Mouse (Mus musculus) megakaryocyte-erythroid progenitor cell, adult 5-6 weeks (primary cell): ENCODE measurements around the gene Vmn1r85. TPM values are rescaled to one million over a fixed set of nuclear protein-coding genes. Genes with fewer than 3 reads are reported as not detected.

Experiments
- ATAC-seq: replicated peaks from 2 replicates; pipeline ENCODE4 v1.8.0; 2016; ENCODE audit warnings: mild to moderate bottlenecking, inconsistent platforms; ENCODE audit not compliant: severe bottlenecking, poor library complexity, low FRiP score, low TSS enrichment
- total RNA-seq, 2 experiments: library from RNA; stranded (forward) in 1 of 2; stranded (reverse) in 1 of 2; fragments of 200-1000, 215-1000 nt in 1 of 2; fragments of >200 nt in 1 of 2; fragmentation: Nextera tagmentation in 1 of 2; gene quantifications; 2 replicates each; pipeline ENCODE4 v1.2.3; 2014 to 2017

The Vmn1r85 gene
- total RNA-seq, 2 experiments from 2014 or later: not detected

DNA sequence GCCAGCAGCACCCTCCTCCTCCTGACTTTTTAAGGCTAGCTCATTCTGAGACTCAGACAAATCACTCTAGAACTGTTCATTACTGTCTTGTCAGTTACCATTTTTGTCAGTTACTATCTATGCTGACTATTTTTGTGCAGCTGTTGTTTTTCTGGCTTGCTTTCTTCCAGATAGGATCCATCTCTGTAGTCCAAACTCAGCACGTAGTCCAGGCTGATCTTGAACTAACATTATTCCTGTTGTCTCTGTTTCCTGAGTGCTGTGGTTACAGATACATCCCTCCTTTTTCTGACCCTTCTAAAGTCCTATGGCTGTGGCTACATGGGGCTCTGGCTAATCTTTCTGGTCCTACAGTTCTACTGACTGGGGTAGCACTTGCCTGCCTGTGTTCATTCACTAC, 55.8 kb downstream of the Vmn1r85 start:
- no peak for ATAC-seq

DNA sequence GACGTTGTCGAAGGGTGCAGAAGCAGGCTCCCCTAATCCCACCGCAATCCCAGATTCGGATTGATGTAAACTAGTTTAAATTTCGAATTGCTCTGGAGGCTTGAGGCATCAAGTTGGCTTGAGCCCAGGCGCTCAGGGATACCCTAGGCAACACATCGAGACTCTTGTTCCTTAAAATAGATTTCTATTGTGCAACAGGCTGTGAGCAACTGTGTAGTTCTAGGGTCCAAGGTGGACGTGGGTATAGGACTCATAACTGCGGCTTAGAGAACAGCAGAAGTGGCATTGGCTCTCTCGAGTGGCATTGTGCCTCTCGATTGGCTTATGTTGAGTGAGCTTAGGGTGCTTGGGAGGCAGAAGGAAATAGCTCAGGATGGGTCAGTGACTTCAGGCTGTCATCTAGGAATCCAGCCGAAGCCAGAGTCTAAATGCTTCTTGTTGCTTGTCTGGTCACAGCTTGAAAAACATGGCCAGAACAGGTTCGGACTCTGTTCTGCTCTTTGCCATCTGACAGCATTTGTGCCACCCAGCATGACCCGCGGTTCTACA, 56.3 kb downstream of the Vmn1r85 start:
- no peak for ATAC-seq

DNA sequence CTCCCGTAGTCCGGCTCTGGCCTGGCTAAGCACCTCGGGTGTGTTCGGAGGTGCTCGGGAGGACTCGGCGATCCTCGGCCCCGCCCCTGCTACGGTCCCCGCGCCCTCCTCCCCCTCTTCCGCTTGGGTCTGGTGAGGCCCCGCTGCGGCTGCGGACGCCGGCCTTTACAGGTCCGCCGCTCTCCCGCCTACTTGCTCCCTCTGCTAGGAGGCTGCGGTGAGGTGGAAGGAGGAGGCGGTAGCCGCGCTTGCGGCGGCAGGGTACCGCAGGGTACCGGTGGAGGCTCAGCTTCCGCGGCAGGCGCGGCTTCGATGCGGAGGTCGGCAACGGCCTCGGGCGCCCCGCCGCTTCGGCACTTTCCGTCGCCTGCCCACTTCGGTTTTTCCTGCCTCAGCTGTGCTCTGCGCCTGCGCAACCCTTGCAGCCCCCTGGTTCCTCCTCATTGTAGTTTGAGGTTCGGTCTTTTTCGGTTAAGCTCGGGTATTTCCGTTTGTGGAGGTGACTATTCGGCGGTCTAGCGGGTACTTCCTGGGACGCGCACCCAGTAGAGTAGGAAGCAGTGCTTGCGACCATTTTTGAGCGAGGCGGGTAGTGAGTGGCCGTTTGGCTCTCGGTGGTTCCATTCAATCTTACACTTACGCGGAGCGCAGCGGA, 56.9 kb downstream of the Vmn1r85 start, which contains the start of gene Ube2m:
Ube2m (minus strand) TSS at position 375 of the 655 bp plus-strand sequence.
- ATAC-seq: peak; percentile 61

DNA sequence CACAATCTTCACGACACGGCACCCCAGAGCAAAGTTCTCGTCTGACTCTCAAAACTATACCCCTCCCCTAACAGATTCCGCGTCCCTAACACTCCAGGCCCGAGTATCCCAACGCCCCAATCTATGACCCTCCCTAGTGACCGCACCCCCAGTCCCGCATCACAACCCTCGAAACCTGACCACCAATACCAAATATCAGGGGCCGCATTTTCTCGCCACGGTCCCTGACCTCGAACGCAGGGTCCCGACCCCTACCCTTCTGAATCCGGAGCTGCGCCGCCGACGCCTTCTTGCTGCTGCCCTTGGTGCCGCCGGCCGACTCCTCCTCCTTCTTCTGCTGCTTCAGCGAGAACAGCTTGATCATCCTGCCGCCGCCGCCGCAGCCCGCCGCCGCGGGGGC, 57.6 kb downstream of the Vmn1r85 start:
- no peak for ATAC-seq

DNA sequence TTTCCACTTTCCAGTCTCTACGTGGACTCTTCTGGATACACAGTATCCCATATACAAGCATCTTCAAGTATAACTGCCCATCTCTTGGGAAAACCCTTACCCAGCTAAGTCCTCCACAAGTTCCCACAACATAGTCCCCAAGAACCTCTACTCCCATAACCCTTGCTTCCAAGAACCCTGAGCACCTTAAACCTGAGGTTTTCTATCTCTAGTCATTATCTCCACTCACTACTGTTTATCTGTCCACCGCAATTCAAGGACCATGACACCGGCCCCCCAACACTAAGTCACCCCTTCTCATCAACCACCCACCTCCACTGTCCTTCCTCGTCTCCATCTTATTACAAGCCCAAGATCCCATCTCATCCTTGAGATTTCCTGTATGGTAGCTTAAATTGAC, 58.2 kb downstream of the Vmn1r85 start:
- no peak for ATAC-seq

DNA sequence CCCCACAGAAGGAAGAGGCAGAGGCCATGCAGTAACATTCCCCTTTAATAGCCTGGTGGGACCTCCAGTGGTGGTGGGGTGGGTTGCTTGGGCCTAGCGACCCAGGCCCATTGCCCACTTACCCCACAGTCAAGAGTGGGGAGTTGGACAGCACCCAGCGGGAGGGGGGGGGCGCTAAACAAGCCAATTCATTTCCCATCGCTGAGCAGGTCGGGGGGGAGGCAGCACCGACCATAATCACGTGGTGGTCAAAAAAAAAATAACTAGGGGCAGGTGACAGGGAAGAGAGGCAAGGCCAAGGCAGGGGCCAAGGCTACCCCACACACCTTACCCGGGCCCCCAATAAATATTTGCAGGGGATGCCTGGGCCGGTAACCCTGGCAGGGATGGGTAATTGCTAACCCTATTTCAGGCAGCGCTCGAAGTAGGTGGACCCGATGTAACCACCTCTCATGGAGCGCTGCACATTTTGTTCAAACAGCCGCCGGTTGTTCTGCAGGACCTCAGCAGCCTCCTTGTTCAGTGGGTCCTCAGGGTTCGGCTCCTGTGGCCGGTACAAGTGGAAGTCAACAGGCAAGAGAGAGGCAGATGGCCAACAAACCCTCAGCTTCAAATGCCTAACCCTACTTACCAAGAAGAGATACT, 59.6 kb downstream of the Vmn1r85 start:
- ATAC-seq: no peak

DNA sequence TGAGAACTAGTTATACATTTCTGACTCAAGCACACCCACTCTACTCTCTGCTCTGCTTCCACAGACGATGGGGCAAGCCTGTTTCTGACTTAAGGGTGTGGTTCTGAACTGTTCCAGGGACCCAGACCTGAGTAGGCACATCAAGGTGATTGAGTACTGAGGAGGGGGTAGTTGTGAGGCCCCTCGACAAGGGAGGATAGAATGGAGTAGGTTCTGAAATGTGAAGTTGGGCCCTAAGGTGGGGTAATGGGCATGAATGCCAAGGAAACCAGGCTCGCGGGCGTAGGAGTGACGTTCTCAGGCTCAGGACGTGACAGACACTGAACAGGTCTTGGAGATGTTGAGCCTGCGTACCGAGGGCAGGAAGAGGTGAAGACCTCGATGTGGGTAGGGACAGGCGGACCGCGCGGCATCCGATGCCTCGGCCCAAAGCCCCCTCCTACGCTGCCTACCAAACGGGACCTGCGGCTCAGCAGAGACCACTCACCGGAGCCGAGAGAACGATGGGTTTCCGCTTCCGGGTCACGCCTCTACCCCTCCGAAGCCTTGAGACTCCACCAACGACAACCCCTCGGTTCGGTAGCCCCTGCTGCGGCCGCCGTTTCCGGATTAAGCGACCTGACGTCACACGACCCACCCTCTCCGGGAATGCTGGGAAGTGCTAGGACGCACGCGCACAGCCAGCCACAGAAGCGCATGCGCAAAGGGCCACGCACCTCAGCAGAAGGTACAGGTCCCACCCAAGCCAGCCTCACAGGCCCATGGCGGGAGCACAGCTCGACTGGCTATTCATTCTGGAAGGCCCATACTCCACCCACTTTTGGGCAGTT, 60.6 kb downstream of the Vmn1r85 start, which contains the start of gene Chmp2a:
Chmp2a (minus strand) TSS at position 660 of the 830 bp plus-strand sequence.
- ATAC-seq: peak; percentile 64

DNA sequence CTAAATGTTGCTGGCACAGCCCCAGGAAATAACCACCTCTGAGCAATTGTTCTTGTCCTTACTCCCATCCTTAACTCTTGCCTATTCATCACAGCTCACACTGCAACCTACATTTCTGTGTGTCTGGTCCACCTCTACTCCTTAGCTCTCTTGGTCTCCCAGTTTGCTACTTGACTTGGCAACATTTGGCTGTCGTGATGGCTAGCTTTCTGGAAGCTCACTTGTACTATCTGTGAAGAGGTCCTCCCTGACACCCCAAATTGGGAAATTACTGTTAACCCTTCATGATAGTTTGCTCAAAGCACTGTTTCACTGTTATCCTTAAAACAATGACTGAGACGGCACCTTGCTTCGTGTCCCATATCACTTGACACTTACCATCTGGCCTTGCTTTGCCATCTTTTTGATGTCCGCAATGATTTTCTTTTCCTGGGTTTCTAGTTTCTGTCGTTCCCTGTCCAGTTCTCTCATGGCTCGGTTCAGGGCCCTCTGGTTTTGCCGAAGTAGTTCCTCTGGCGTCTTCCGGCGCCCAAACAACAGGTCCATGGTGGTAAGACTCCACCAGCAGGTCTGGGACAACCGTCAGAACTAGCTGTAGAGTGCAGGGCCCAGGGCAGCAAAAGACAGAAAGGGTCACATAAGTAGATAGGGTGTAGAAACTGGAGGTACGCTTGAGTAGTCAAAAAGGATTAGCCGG, 61.4 kb downstream of the Vmn1r85 start:
- ATAC-seq: 0 out of 2 replicates have a peak, but pooled peaks have one; percentile 0

Other genes with a start within 250 kb of the Vmn1r85 start
- 3.2 and 6.2 TPM in 2 replicates for gene Zfp128, start 214.0 kb downstream of the Vmn1r85 start, total RNA-seq (2014; fragmentation: Nextera tagmentation)
- 3.3 and 4.0 TPM in 2 replicates for gene Zfp128, start 214.0 kb downstream of the Vmn1r85 start, total RNA-seq (2017)
- gene Zscan22, start 197.4 kb downstream of the Vmn1r85 start, total RNA-seq (2014; fragmentation: Nextera tagmentation): 13.3 and 18.7 TPM in 2 replicates
- gene Zscan22, start 197.4 kb downstream of the Vmn1r85 start, total RNA-seq (2017): 5.7 and 7.1 TPM in 2 replicates
- 3,241 and 3,814 TPM in 2 replicates for gene Rps5, start 172.9 kb downstream of the Vmn1r85 start, total RNA-seq (2014; fragmentation: Nextera tagmentation)
- gene Rps5, start 172.9 kb downstream of the Vmn1r85 start, total RNA-seq (2017): 1,950 and 2,335 TPM in 2 replicates
- gene Rnf225, start 167.8 kb downstream of the Vmn1r85 start, total RNA-seq (2014; fragmentation: Nextera tagmentation): 0.77 and 1.2 TPM in 2 replicates
- gene Rnf225, start 167.8 kb downstream of the Vmn1r85 start, total RNA-seq (2017): 1.6 TPM in 1 of 2 replicates, not detected in the other
- gene Zfp324, start 129.3 kb downstream of the Vmn1r85 start, total RNA-seq (2014; fragmentation: Nextera tagmentation): 3.7 and 4.3 TPM in 2 replicates
- gene Zfp324, start 129.3 kb downstream of the Vmn1r85 start, total RNA-seq (2017): 3.1 and 7.7 TPM in 2 replicates
- 6.1 and 9.0 TPM in 2 replicates for gene Zfp446, start 117.3 kb downstream of the Vmn1r85 start, total RNA-seq (2014; fragmentation: Nextera tagmentation)
- 1.6 and 1.9 TPM in 2 replicates for gene Zfp446, start 117.3 kb downstream of the Vmn1r85 start, total RNA-seq (2017)
- gene Slc27a5, start 97.0 kb downstream of the Vmn1r85 start, total RNA-seq (2014; fragmentation: Nextera tagmentation): not detected in 2 replicates
- not detected in 2 replicates for gene Slc27a5, start 97.0 kb downstream of the Vmn1r85 start, total RNA-seq (2017)
- gene Trim28, start 96.1 kb downstream of the Vmn1r85 start, total RNA-seq (2014; fragmentation: Nextera tagmentation): 654 and 831 TPM in 2 replicates
- gene Trim28, start 96.1 kb downstream of the Vmn1r85 start, total RNA-seq (2017): 556 and 566 TPM in 2 replicates
- gene Zbtb45, start 85.1 kb downstream of the Vmn1r85 start, total RNA-seq (2014; fragmentation: Nextera tagmentation): 14.0 and 30.8 TPM in 2 replicates
- gene Zbtb45, start 85.1 kb downstream of the Vmn1r85 start, total RNA-seq (2017): 5.1 and 9.2 TPM in 2 replicates
- gene Chmp2a, start 60.4 kb downstream of the Vmn1r85 start, total RNA-seq (2014; fragmentation: Nextera tagmentation): 159 and 192 TPM in 2 replicates
- gene Chmp2a, start 60.4 kb downstream of the Vmn1r85 start, total RNA-seq (2017): 142 and 150 TPM in 2 replicates
- gene Ube2m, start 56.9 kb downstream of the Vmn1r85 start, total RNA-seq (2014; fragmentation: Nextera tagmentation): 222 and 267 TPM in 2 replicates
- 106 and 110 TPM in 2 replicates for gene Ube2m, start 56.9 kb downstream of the Vmn1r85 start, total RNA-seq (2017)
- 0.62 and 3.9 TPM in 2 replicates for gene Mzf1, start 40.4 kb downstream of the Vmn1r85 start, total RNA-seq (2014; fragmentation: Nextera tagmentation)
- gene Mzf1, start 40.4 kb downstream of the Vmn1r85 start, total RNA-seq (2017): 0.47 and 1.3 TPM in 2 replicates
- gene Vmn1r86, start 24.7 kb upstream of the Vmn1r85 start, total RNA-seq (2014; fragmentation: Nextera tagmentation): not detected in 2 replicates
- gene Vmn1r86, start 24.7 kb upstream of the Vmn1r85 start, total RNA-seq (2017): not detected in 2 replicates
- not detected in 2 replicates for gene Vmn1r87, start 45.0 kb upstream of the Vmn1r85 start, total RNA-seq (2014; fragmentation: Nextera tagmentation)
- not detected in 2 replicates for gene Vmn1r87, start 45.0 kb upstream of the Vmn1r85 start, total RNA-seq (2017)
- 0.25 TPM in 1 of 2 replicates, not detected in the other for gene Vmn1r88, start 64.4 kb upstream of the Vmn1r85 start, total RNA-seq (2014; fragmentation: Nextera tagmentation)
- gene Vmn1r88, start 64.4 kb upstream of the Vmn1r85 start, total RNA-seq (2017): not detected in 2 replicates
- not detected in 2 replicates for gene Vmn1r89, start 117.8 kb upstream of the Vmn1r85 start, total RNA-seq (2014; fragmentation: Nextera tagmentation)
- not detected in 2 replicates for gene Vmn1r89, start 117.8 kb upstream of the Vmn1r85 start, total RNA-seq (2017)
- 164 and 210 TPM in 2 replicates for gene Lig1, start 182.1 kb upstream of the Vmn1r85 start, total RNA-seq (2014; fragmentation: Nextera tagmentation)
- 125 and 135 TPM in 2 replicates for gene Lig1, start 182.1 kb upstream of the Vmn1r85 start, total RNA-seq (2017)
- gene Zswim9, start 183.5 kb upstream of the Vmn1r85 start, total RNA-seq (2014; fragmentation: Nextera tagmentation): 5.9 and 6.3 TPM in 2 replicates
- 1.7 and 5.9 TPM in 2 replicates for gene Zswim9, start 183.5 kb upstream of the Vmn1r85 start, total RNA-seq (2017)
- 10.9 and 11.4 TPM in 2 replicates for gene Pla2g4c, start 229.5 kb upstream of the Vmn1r85 start, total RNA-seq (2014; fragmentation: Nextera tagmentation)
- 11.5 and 13.6 TPM in 2 replicates for gene Pla2g4c, start 229.5 kb upstream of the Vmn1r85 start, total RNA-seq (2017)